Mouse (Mus musculus) embryonic stem cell, embryonic (primary cell): ENCODE measurements at regions not wholly inside any gene's neighbourhood (a gene's known extent, or its start where the extent isn't known, plus 50 kb on each side); places are given as distances from the start of the nearest gene placed in this dataset.

Source experiments
- CTCF ChIA-PET, 4 experiments: fragments of 300-600 bp in 2 of 4; fragments of 350-600 bp in 2 of 4; sonication (Branson Sonifier 250); formaldehyde crosslinking; loops; one replicate each; lab custom pipeline; 2022; ENCODE audit warnings: inconsistent platforms in 2 of 4; lab: Charles Lee
- POLR2A ChIA-PET, 4 experiments: fragments of 300-600 bp in 2 of 4; fragments of 350-600 bp in 2 of 4; sonication (Branson Sonifier 250); formaldehyde crosslinking; loops; one replicate each; lab custom pipeline; 2022; ENCODE audit warnings: antibody characterized with exemption in 4 of 4, inconsistent platforms in 1 of 4; lab: Charles Lee

GRCm38 (mm10) chr2:92809226-92809625 is 105.7 kb upstream of the Syt13 start:
- ChIA-PET CTCF (interaction anchor here in 3 of 4 experiments (0.6 to 2.2 kb wide), 6 partner anchors 200 to 574 kb away, joined by 3 to 11 read pairs (median 5); no protein-coding TSS in a partner anchor), POLR2A (interaction anchor here in 1 of 4 experiments (1.0 kb wide), 1 partner anchor 200 kb away, joined by 3 read pairs; no protein-coding TSS in a partner anchor)

GRCm38 (mm10) chr2:92809681-92810323 is 105.1 kb upstream of the Syt13 start:
- ChIA-PET CTCF (interaction anchor here in 3 of 4 experiments (0.6 to 2.2 kb wide), 7 partner anchors 73 to 573 kb away, joined by 3 to 11 read pairs (median 5); no protein-coding TSS in a partner anchor), POLR2A (interaction anchor here in 1 of 4 experiments (1.0 kb wide), 1 partner anchor 201 kb away, joined by 3 read pairs; no protein-coding TSS in a partner anchor)

DNA sequence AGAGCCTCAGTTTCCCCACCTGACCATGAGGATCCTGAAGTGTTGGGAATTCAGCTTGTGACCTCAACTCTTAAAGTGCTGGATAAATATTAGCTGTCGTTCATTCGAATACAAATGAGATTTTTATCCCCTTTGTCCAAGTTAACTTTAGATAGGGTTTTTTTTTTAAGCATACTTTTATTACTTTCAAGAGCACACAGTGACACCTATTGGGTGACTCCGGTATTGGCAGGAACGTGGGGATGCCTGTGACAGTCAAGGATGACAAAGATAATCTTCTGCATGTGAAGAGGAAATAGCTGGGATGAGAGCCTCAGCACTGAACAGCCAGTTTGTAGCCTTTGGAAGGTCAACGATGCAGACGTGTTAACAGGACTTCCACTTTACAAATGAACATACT is 103.9 kb upstream of the Syt13 start:
- CTCF ChIA-PET = interaction anchor here in 3 of 4 experiments (0.5 to 2.2 kb wide), 9 partner anchors 26 to 975 kb away, joined by 3 to 9 read pairs (median 4); no protein-coding TSS in a partner anchor
- POLR2A ChIA-PET = interaction anchor here in 1 of 4 experiments (0.6 kb wide), 1 partner anchor 174 kb away, joined by 5 read pairs; no protein-coding TSS in a partner anchor

GRCm38 (mm10) chr2:92813028-92813427 is 101.9 kb upstream of the Syt13 start:
- CTCF ChIA-PET = interaction anchor here in 1 of 4 experiments (0.7 to 1.0 kb wide), 2 partner anchors 64 to 204 kb away, joined by 3 to 4 read pairs; no protein-coding TSS in a partner anchor
- POLR2A ChIA-PET = interaction anchor here in 1 of 4 experiments (0.9 kb wide), 1 partner anchor 327 kb away, joined by 3 read pairs; no protein-coding TSS in a partner anchor

- ChIA-PET POLR2A (no interaction called here), CTCF (interaction anchor here in 1 of 4 experiments (0.6 to 1.0 kb wide), 2 partner anchors 21 to 210 kb away, joined by 3 to 4 read pairs; no protein-coding TSS in a partner anchor)
Observed at GRCm38 (mm10) chr2:92819586-92819985, 95.3 kb upstream of the Syt13 start.

GRCm38 (mm10) chr2:92824325-92824724 is 90.6 kb upstream of the Syt13 start:
- POLR2A ChIA-PET = interaction anchor here in 1 of 4 experiments (0.6 kb wide), 1 partner anchor 236 kb away, joined by 3 read pairs; no protein-coding TSS in a partner anchor
- CTCF ChIA-PET = interaction anchor here in 1 of 4 experiments (1.2 kb wide), 1 partner anchor 16 kb away, joined by 4 read pairs; no protein-coding TSS in a partner anchor

- ChIA-PET CTCF (interaction anchor here in 3 of 4 experiments (0.6 to 0.8 kb wide), 4 partner anchors 14 to 529 kb away, joined by 3 to 6 read pairs (median 5); no protein-coding TSS in a partner anchor), POLR2A (no interaction called here)
Observed at GRCm38 (mm10) chr2:92825395-92825794, 89.5 kb upstream of the Syt13 start.

GRCm38 (mm10) chr2:92830134-92830533 is 84.8 kb upstream of the Syt13 start:
- CTCF ChIA-PET = interaction anchor here in 1 of 4 experiments (1.7 kb wide), 1 partner anchor 10 kb away, joined by 5 read pairs; no protein-coding TSS in a partner anchor

DNA sequence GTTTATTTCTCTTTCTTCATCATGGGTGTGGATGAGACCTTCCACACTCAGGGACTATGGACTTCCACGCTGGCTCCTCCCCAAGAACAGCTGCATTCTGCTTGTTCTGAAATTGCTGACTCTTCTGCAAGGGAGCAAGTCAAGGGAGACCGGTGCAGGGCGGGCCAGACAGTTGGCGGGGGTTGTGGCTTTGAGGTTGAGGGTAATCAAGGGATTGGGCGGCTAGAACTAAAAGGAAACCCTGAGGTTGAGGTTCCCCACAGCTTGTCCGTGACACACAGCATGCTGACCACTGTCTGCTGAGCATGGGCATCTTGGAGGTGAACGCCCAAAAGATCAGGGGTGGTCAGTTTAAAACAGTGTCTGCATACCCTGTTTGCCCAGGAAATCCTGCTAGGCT is 83.1 kb upstream of the Syt13 start:
- ChIA-PET CTCF (interaction anchor here in 1 of 4 experiments (1.3 kb wide), 1 partner anchor 8 kb away, joined by 3 read pairs; no protein-coding TSS in a partner anchor), POLR2A (no interaction called here)

More at GRCm38 (mm10) chr2:92830134-92830533, 84.8 kb upstream of the Syt13 start:
- POLR2A ChIA-PET = no interaction called here

- POLR2A ChIA-PET = no interaction called here
- CTCF ChIA-PET = interaction anchor here in 2 of 4 experiments (0.6 to 1.0 kb wide), 2 partner anchors 227 kb away, joined by 3 read pairs; no protein-coding TSS in a partner anchor
Observed at GRCm38 (mm10) chr2:92836203-92836602, 78.7 kb upstream of the Syt13 start.

DNA sequence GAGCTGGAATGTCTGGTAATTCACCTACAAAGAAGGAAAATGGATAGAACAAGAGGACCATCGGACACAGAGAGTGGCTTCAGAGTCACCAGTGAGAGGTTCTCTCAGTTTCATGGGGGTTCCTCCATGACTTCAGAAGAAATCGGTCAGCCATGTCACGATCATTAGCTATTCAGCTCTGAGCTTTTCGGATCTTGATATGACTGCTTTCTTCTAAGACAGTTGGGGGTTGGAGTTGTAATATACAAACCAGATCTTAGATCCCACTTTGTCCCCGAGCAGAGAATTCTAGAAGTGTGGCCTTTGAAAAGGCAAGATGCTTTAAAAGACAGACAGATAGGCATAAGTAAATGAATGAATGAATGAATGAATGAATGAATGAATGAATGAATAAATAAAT is 76.9 kb upstream of the Syt13 start:
- ChIA-PET POLR2A (interaction anchor here in 1 of 4 experiments (0.9 kb wide), 1 partner anchor 32 kb away, joined by 3 read pairs; no protein-coding TSS in a partner anchor), CTCF (interaction anchor here in 1 of 4 experiments (0.6 kb wide), 1 partner anchor 352 kb away, joined by 3 read pairs; no protein-coding TSS in a partner anchor)

- ChIA-PET CTCF (interaction anchor here (0.5 to 2.8 kb wide), 42 partner anchors 9 to 1911 kb away, joined by 3 to 15 read pairs (median 4); no protein-coding TSS in a partner anchor), POLR2A (interaction anchor here in 1 of 4 experiments (0.5 kb wide), 1 partner anchor 243 kb away, joined by 4 read pairs; no protein-coding TSS in a partner anchor)
Observed at GRCm38 (mm10) chr2:92840009-92840408, 74.9 kb upstream of the Syt13 start.

DNA sequence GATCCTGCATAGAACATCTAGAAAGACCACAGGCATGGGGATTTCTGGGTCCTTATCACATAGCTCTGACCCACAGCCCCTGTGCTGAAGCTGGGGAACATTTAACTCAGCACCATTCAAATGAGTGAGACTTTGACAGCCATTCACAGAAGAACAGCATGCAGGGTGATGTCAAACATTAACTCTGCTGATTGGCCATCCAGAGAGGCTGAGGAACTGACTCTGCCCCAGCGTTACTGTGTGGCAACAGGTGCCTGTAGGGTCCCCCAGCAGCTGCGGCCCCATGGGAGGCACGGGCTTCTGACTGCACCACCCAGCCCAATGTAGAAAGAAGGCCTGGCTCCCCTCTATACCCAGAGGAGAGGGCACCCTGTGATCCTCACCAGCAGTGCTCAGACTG is 73.3 kb upstream of the Syt13 start:
- ChIA-PET POLR2A (no interaction called here), CTCF (interaction anchor here in 2 of 4 experiments (0.5 to 2.8 kb wide), 3 partner anchors 265 to 492 kb away, joined by 3 to 15 read pairs (median 3); no protein-coding TSS in a partner anchor)

GRCm38 (mm10) chr2:92845061-92845769 is 69.7 kb upstream of the Syt13 start:
- POLR2A ChIA-PET = no interaction called here
- CTCF ChIA-PET = no interaction called here

DNA sequence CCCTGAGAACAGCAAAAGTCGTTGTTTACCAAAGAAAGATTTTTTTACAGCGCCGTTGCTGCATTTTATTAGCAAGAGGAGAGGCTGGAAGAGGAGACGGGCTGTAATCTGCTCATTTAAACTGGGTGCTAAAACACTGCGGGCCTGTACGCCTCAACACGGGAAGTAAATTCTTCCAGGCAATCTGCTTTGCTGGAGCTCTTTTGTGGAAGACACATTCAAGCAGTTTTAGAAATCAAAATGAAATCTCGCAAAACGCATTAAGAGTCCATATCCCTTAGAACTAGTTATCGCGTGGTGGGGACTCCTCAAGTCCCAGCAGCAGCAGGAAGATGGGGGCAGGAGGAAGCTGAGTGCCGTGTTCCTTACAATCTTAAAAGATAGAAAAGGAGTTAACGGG is 65.9 kb upstream of the Syt13 start:
- ChIA-PET CTCF (interaction anchor here in 1 of 4 experiments (0.6 to 1.5 kb wide), 2 partner anchors 9 to 200 kb away, joined by 4 read pairs; no protein-coding TSS in a partner anchor), POLR2A (no interaction called here)

DNA sequence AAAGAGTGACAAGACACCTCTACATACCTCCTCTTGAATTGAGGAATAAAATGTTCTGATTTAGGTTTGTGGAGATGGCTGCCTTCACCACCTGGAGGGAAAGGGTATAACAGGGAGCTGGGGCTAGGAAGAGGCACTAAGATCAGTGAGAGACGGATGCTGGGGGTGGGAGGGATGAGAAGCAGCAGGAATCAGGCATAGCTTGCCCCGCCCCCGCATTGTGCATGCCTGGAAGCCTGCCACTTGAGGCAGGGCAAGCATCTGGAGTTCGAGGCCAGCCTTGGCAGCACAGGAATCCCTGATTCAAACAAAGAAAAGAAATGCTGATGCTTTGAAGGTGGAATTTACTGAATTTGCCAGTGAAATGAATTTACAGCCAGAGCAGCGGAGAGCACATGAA is 63.6 kb upstream of the Syt13 start:
- CTCF ChIA-PET = interaction anchor here in 3 of 4 experiments (0.6 to 1.4 kb wide), 4 partner anchors 11 to 882 kb away, joined by 3 to 7 read pairs (median 4); no protein-coding TSS in a partner anchor
- POLR2A ChIA-PET = no interaction called here

DNA sequence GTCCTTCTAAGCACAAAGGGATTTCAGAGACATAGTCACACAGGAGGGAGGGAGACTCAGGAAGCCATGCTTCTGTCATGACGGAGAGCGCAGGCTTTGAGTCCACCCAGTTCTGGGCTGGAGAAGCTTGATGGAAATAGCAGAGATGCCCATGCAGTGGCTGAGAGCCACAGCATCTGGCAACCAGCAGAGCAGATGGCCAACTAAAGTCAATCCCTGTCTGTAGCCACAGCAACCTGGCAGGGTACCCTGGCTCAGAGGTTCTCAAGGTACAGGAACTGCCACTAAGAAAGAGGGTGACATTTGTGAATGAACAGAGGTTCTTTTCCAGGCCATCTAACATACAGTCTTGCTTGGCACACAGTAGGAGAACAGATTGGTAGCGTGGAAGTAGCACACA is 61.7 kb upstream of the Syt13 start:
- POLR2A ChIA-PET = interaction anchor here in 1 of 4 experiments (0.6 kb wide), 1 partner anchor 57 kb away, joined by 3 read pairs; no protein-coding TSS in a partner anchor
- CTCF ChIA-PET = no interaction called here

- ChIA-PET POLR2A (interaction anchor here in 3 of 4 experiments (0.6 to 0.7 kb wide), 4 partner anchors 17 to 1595 kb away, joined by 3 to 5 read pairs (median 4); no protein-coding TSS in a partner anchor), CTCF (interaction anchor here in 2 of 4 experiments (0.6 to 0.7 kb wide), 2 partner anchors 284 to 436 kb away, joined by 3 read pairs; no protein-coding TSS in a partner anchor)
Observed at GRCm38 (mm10) chr2:92854331-92854730, 60.6 kb upstream of the Syt13 start.
